Mouse (Mus musculus): Measurements from ENCODE around the gene Gm20918. TPM values are rescaled to one million over a fixed set of nuclear protein-coding genes. Genes with fewer than 3 reads are reported as not detected.

Gene Gm20918
- polyA plus RNA-seq (2012; rRNA removed) = not detected in 2 replicates

GRCm38 (mm10) chrY:5043637-5044036, at the start of gene Gm20918:
Gm20918 (plus strand) TSS chrY:5043937.

Other genes with a start within 250 kb of the Gm20918 start
- not detected in 2 replicates for gene Gm21820, start 205.5 kb downstream of the Gm20918 start, polyA plus RNA-seq (2012; rRNA removed)